Mouse (Mus musculus) embryo, embryonic 10 days (tissue): ENCODE measurements around the gene Art3.
A peak's percentile ranks its signal among the peaks of the same experiment; 100 is the strongest.

Experiments
- DNase-seq: peaks from one replicate; pipeline ENCODE4 v3.0.0-alpha.2; 2015; ENCODE audit warnings: low spot score

Art3 gene

DNA sequence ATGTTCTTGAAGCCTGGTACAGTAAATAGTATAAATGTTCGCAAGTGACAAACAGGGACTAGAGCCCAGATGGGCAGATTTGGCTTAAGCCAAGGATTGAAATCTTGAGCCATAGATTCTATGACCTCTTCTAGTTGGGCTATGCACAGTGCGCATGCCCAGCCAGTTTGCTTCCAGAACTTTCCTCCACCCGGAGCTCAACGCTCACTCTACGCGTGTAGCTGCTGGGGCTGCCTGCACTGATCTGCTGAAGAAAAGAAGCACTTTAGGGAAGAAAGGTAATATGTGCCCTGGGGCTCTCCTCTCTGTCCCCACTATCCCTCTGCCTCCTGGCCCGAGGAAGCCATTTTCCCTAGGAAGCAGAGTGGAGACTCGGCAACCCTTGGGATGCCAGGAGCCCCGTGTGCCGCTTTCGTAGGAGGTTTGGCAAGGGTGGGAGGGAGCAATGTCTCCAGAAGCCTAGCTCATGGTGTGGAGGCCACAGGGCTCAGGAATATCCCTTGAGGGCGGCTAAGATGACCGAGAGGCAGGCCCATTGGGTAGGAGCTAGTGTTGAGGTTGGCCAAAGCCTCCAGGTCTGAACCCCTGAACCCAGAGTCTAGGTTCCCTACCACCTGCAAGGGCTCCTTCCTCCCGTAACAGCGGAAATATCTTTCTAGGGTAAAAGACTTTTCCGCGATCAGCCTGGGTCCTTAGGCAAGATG is at the start of gene Art3:
TSS of gene Art3 (plus strand) at position 193 of the 704 bp plus-strand sequence.
- no peak for DNase-seq

DNA sequence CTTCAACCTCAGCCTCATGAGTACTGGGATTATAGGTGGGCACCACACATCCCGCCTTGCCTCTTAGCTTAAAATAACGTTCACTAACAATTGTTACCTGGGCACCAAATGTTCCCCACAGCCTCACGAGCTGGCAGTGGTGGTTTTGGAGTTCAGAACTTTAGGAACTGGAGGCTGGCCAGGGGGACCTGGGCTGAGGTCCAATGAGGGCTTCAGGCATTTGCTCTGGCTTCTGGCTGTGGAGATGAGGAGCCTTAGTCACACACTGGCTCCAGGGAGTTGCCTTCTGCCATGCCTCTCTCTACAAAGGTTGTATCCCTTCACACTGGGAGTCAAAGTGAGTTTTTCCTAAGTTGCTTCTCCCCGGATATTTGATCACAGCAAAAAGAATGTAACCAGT is 49.1 kb upstream of the Art3 start:
- DNase-seq, result no peak

DNA sequence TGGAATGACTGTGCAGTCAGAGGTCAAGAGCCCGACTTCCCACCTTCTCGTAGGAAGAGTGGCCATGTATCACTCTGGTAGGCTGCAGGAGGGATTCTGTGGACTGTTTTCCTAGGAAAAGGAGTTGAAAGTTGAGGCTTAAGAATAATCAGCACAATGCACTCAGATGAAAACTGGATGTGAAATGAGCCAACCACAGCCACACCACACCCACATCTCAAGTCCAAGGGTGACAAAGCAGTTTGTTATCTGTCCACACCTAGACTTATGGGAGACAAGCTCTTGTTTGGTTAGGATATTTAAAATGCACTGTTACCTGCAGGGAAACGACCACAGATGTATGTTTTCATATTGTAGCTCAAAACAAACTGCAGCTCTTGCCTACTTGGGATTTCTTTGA is 48.5 kb upstream of the Art3 start:
- peak; percentile 14 for DNase-seq

- no peak for DNase-seq
Observed at GRCm38 (mm10) chr5:92287840-92288239, 43.8 kb upstream of the Art3 start.

- no peak for DNase-seq
Observed at GRCm38 (mm10) chr5:92291652-92292414, 39.8 kb upstream of the Art3 start.

DNA sequence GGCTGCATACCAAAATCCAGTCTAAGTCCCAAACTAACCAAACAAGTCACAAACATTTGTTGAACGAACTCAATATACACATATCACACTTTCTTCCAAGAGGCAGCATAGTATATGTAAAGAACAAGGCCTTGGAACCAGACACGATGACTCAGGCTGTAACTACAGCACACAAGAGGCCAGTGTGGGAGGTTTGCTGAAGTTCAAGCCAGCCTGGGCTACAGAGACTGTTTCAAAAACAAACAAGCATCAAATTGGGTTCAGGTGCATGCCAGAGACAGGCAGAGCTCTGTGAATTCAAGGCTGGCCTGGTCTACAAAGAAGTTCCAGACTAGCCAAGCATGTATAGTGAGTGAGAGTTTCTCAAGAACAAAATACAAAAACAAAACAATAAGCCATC is 37.1 kb upstream of the Art3 start:
- no peak for DNase-seq

GRCm38 (mm10) chr5:92302149-92302840 is 29.3 kb upstream of the Art3 start:
- no peak for DNase-seq

DNA sequence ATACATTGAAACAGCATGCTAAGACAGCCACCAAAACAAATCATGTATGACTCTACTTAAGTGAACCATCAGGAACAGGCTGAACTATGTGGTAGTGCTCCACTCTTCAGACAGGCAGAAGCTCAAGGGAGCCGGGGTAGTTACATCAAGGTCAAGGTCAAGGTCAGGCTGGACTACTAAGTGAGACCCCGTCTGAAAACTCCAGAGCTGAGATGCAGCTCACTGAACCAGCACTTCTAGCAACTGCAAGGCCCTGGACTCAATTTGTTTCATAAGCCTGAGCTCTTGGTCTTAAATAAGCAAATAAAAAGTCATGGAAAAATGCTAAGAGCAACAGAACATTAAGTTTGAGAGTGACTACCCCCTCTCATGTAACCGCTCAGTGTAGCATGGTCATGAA is 27.3 kb upstream of the Art3 start:
- DNase-seq, result no peak

- DNase-seq, result peak; percentile 98
Observed at GRCm38 (mm10) chr5:92309681-92310511, 21.7 kb upstream of the Art3 start, which contains the start of gene Sdad1. Gene Sdad1, minus strand, starts transcription at chr5:92310479.

GRCm38 (mm10) chr5:92312046-92312715 is 19.4 kb upstream of the Art3 start:
- DNase-seq, result peak; percentile 82

- no peak for DNase-seq
Observed at GRCm38 (mm10) chr5:92313776-92314175, 17.9 kb upstream of the Art3 start.

DNA sequence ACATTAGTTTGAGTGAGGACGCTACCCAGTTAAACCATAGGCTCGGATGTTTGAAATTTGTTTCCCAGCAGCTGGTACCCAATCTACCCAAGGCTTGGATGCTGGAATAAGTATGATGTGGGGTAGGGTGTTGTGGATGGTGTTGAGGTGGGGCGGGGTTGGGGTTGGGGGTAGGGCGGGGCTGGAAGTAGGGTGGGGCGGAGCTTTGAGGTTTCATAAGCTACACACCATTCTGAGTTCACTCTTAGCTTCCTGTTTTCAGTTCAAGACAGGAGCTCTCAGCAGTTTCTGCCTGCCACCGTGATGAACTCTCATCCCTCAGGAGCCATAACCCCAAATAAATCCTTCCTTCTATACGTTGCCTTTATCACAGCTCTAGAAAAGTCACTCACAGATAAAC is 13.5 kb upstream of the Art3 start:
- no peak for DNase-seq

DNA sequence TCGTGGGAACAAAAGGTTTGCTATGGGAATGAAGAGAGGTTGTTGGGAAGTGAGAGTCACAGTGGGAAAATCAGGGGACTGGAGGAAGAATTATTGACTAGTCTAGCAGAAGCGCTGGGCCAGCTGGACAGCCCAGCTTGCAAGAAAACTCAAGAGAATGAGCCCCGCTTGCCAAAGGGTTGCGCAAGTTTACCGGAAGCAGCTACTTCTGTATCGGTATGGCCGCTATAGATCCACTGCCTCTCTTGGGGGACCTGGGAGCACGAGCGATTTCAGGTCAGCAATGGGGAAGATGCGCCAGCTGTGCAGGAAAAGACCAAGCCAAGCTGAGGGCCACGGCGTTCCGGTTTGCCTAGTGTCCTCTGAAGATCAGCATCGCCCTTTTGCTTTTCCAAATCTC is 13.0 kb upstream of the Art3 start:
- no peak for DNase-seq

- no peak for DNase-seq
Observed at GRCm38 (mm10) chr5:92321631-92322400, 9.8 kb upstream of the Art3 start.

DNA sequence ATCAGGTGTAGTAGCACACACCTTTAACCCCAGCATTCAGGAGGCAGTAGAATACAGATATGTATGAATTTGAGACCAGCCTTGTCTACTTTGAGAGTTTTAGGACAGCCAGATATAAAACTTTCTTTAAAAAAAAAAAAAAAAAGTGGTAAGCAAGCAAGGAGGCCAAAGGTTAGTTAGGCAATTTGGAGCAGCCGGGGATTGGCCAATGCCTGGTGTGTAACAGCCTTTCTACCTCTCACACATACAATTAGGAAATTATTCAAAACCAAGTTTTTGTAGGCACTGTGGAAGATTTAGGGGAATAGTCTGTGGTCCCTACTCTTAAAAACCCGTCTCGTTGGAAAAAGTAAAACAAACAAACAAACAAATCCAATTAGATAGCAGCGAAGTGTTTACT is 9.0 kb upstream of the Art3 start:
- DNase-seq, result no peak

GRCm38 (mm10) chr5:92323264-92323663 is 8.4 kb upstream of the Art3 start:
- no peak for DNase-seq

GRCm38 (mm10) chr5:92327367-92327766 is 4.3 kb upstream of the Art3 start:
- no peak for DNase-seq

DNA sequence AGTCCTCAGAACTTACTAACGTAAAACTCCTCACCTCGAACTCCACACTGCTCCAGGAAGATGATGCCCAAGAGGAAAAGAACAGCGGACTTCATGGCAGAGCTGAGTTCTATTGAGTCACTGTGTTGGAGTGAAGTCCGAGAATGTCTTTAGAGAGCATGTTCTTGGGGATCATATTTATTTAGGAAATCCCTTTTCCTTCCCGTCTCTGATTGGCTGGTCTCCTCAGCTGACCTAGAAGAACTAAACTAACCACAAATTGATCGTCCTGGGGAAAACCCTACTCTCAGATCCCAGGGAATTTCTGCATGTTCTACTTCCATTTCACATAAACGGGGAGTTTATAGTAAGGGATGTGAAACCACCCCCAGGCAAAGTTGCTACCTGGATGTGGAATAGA is 3.7 kb upstream of the Art3 start, which contains the start of gene Cxcl9:
TSS of gene Cxcl9 (minus strand) at position 151 of the 400 bp plus-strand sequence.
- DNase-seq, result no peak

GRCm38 (mm10) chr5:92331122-92331521 is 505 bp upstream of the Art3 start:
- no peak for DNase-seq

GRCm38 (mm10) chr5:92332359-92332840 is 773 bp downstream of the Art3 start:
- DNase-seq, result no peak
